Mouse (Mus musculus): ENCODE data around the gene Prr36. TPM values are rescaled to one million over a fixed set of nuclear protein-coding genes. Genes with fewer than 3 reads are reported as not detected.

Prr36 gene
- polyA plus RNA-seq, 1 experiment from 2014 or later: 0.99 TPM

DNA sequence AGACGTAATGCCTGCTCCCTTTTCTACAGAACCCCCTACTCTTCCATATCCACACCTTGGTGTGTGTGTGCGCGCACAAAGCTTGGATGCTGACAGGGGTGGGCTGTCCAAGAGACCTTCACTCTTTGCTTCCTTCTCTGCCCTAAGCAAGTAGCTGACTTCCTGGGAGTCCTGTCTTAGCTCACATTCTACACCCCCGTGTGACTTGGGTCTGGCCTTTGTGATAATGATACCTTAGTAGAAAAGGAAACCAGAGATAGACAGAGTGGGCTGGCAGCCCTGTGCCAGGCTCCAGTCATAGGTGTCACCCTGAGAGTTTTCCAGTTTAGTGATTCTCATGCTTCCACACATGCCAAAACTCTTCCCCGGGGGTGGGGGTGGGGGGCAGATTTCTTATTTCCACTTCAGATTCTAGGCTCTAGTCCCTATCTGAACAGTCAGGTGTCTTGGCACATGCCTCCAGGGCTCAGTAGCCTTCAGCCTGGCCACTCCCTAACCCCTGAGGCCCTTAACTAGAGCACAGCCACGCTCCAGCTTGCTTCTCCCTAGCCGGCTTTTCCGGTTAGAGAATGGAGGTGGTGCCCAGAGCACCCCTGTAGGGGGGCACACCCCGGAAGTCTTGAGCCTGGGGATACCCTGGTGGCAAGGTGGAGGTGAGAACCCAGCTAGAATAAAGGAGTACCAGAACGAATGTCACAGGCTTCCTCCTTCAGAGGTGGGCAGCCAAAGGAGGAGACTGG lies 13.5 kb upstream of the Prr36 start:
- DNase-seq (ENCODE audit: low spot score): peak; percentile 82
- Histone ChIP-seq H3K4me3 (ENCODE audit: low read depth, low read length) (no peak overlapping the region), H3K27ac (ENCODE audit: low read length) (peak overlapping the region; percentile 70), H3K4me2 (replicated peaks; ENCODE audit: low read depth, low read length) (0 out of 2 replicates have a peak overlapping the region, but pooled peaks have one; percentile 21), H3K9me3 (ENCODE audit: low read length) (no peaks in the 10 kb centered on the region), H3K36me3 (ENCODE audit: insufficient read depth, low read length) (no peaks in the 10 kb centered on the region), H3K4me1 (ENCODE audit: insufficient read depth, low read depth, low read length) (no peaks in the 10 kb centered on the region), H3K9ac (replicated peaks; ENCODE audit: low read depth) (no peak overlapping the region), H3K27me3 (replicated peaks; ENCODE audit: insufficient read depth, low read length) (no peaks in the 10 kb centered on the region)
- ATAC-seq: peak; percentile 87
- 43% methylated on average over 10 of the region's 10 CpGs for WGBS
- TF ChIP-seq EP300 (IDR thresholded peaks at IDR 0.05) (no peak), CTCF (IDR thresholded peaks at IDR 0.05) (no peak)

DNA sequence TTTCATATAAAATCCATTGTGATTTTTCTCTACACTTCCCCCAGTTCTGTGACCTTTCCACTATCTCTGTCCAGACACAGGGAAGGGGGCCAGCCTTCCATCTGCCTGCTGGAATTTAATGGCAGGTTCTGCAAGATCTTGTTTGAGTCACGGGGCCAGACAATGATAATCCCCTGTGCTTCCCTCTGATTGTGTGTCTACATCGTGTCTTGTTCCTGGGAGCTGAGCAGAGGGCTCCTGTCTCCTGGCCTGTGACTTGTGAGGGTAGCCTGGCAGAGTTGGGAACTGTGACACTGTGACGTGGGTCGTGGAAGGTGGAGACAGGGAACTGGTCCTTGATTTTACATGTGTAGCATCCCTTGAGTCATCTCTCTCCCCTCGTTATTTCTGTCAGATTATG lies 12.5 kb upstream of the Prr36 start:
- DNase-seq (ENCODE audit: low spot score) (no peak), ATAC-seq (no peak)
- 80% methylated on average over 5 of the region's 5 CpGs for WGBS
- TF ChIP-seq CTCF (IDR thresholded peaks at IDR 0.05): no peak
- TF ChIP-seq EP300 (IDR thresholded peaks at IDR 0.05): no peak
- no peaks in the 10 kb centered on the region for H3K27me3 ChIP-seq (replicated peaks; ENCODE audit: insufficient read depth, low read length)
- no peaks in the 10 kb centered on the region for H3K36me3 ChIP-seq (ENCODE audit: insufficient read depth, low read length)
- H3K4me2 ChIP-seq (replicated peaks; ENCODE audit: low read depth, low read length): no peak overlapping the region
- no peak overlapping the region for H3K4me3 ChIP-seq (ENCODE audit: low read depth, low read length)
- no peak overlapping the region for H3K27ac ChIP-seq (ENCODE audit: low read length)
- no peaks in the 10 kb centered on the region for H3K9me3 ChIP-seq (ENCODE audit: low read length)
- no peak overlapping the region for H3K9ac ChIP-seq (replicated peaks; ENCODE audit: low read depth)
- no peaks in the 10 kb centered on the region for H3K4me1 ChIP-seq (ENCODE audit: insufficient read depth, low read depth, low read length)

DNA sequence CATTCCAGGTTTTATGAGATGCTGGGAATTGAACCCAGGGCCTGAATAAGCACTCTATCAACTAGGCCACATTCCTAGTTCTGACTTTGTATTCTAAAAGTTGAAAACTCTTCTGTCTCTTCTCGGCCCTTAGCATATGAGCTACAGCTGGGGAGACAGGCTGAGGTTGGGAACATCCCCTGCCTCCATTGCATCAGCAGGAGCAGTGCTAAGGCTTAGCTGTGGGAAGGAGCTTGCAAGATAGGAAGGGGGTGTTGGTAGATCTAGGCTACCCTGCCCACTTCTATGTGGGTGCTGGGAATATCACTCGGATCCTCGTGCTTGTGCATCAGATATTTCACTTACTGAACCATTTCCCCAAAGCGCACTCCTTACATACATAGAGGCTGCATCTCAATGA lies 10.7 kb upstream of the Prr36 start:
- Histone ChIP-seq H3K27me3 (replicated peaks; ENCODE audit: insufficient read depth, low read length) (no peaks in the 10 kb centered on the region), H3K4me3 (ENCODE audit: low read depth, low read length) (no peak overlapping the region), H3K36me3 (ENCODE audit: insufficient read depth, low read length) (no peaks in the 10 kb centered on the region), H3K9me3 (ENCODE audit: low read length) (no peaks in the 10 kb centered on the region), H3K4me1 (ENCODE audit: insufficient read depth, low read depth, low read length) (no peaks in the 10 kb centered on the region), H3K27ac (ENCODE audit: low read length) (no peak overlapping the region), H3K4me2 (replicated peaks; ENCODE audit: low read depth, low read length) (no peak overlapping the region), H3K9ac (replicated peaks; ENCODE audit: low read depth) (no peak overlapping the region)
- DNase-seq (ENCODE audit: low spot score) (no peak), ATAC-seq (no peak)
- TF ChIP-seq CTCF (IDR thresholded peaks at IDR 0.05): no peak
- TF ChIP-seq EP300 (IDR thresholded peaks at IDR 0.05): no peak
- WGBS: 95% methylated on average over 4 of the region's 4 CpGs

DNA sequence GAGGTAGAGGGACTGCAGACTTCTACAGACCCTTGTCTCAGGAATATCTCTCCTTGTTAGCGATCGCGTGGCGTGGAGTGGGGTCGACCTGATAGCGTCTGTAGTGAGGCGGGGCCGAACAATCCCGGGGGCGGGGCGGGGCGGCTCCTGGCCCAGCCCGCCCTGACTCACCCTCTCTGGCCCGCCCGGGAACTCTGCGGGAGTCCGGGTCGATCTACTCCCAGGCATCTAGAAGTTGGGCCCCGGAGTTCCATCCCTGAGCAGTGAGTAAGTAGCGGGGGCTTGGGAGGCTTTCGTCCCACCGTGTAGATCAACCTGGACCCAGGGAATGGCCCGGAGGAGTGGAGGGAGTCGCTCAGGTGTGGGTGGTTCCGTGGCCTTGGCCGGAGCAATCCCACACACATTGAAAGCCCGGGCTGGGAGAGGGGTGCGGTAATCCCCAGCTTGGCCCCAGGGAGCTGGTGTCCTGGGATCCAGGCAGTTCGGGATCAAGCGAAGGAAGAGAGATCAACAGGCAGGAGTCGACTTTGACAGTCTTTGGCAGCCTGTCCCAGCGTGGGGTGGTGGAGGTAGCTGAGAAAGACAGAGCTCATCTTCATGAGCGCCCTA lies 9.6 kb upstream of the Prr36 start, which contains the start of gene Lrrc8e:
Gene Lrrc8e (plus strand): TSS at position 89 of the 609 bp plus-strand sequence.
- Histone ChIP-seq H3K9ac (replicated peaks; ENCODE audit: low read depth) (peak within 1 kb of the TSS; percentile 46), H3K9me3 (ENCODE audit: low read length) (no peaks in the 10 kb centered on the region), H3K4me1 (ENCODE audit: insufficient read depth, low read depth, low read length) (no peaks in the 10 kb centered on the region), H3K27me3 (replicated peaks; ENCODE audit: insufficient read depth, low read length) (no peaks in the 10 kb centered on the region), H3K4me2 (replicated peaks; ENCODE audit: low read depth, low read length) (peak within 1 kb of the TSS; percentile 63), H3K27ac (ENCODE audit: low read length) (no peak within 1 kb of the TSS), H3K36me3 (ENCODE audit: insufficient read depth, low read length) (no peaks in the 10 kb centered on the region), H3K4me3 (ENCODE audit: low read depth, low read length) (peak within 1 kb of the TSS; percentile 35)
- DNase-seq (ENCODE audit: low spot score) (peak; percentile 61), ATAC-seq (peak; percentile 86)
- WGBS: 5% methylated on average over 33 of the region's 33 CpGs
- TF ChIP-seq EP300 (IDR thresholded peaks at IDR 0.05): no peak
- TF ChIP-seq CTCF (IDR thresholded peaks at IDR 0.05): no peak

DNA sequence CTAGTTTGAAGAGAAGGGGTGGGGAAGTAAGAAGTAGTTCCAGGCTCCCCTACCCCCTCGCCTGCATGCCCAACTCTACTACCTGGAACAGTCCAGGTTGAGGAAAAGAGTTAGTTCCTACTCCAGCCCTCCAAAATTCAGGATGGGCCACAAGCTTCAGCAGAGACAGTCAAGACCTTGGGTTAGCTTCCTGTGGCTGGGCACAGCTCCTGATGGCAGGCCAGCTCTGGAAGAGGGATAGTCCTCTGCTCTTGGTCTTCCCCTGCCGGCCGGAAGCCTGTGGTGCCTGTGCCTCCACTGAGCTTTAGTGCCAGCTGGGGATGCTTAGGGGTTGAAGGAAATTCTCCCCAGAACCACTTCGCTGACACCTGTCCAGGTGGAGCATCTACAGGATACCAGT lies 9.1 kb upstream of the Prr36 start:
- Histone ChIP-seq H3K4me2 (replicated peaks; ENCODE audit: low read depth, low read length) (peak overlapping the region; percentile 63), H3K9ac (replicated peaks; ENCODE audit: low read depth) (peak overlapping the region; percentile 46; the same call in 1 of the 2 replicates), H3K27ac (ENCODE audit: low read length) (no peak overlapping the region), H3K27me3 (replicated peaks; ENCODE audit: insufficient read depth, low read length) (no peaks in the 10 kb centered on the region), H3K4me1 (ENCODE audit: insufficient read depth, low read depth, low read length) (no peaks in the 10 kb centered on the region), H3K9me3 (ENCODE audit: low read length) (no peaks in the 10 kb centered on the region), H3K4me3 (ENCODE audit: low read depth, low read length) (peak overlapping the region; percentile 35), H3K36me3 (ENCODE audit: insufficient read depth, low read length) (no peaks in the 10 kb centered on the region)
- TF ChIP-seq EP300 (IDR thresholded peaks at IDR 0.05) (no peak), CTCF (IDR thresholded peaks at IDR 0.05) (peak; percentile 38)
- 18% methylated on average over 4 of the region's 4 CpGs for WGBS
- ATAC-seq (peak; percentile 41), DNase-seq (ENCODE audit: low spot score) (no peak)

DNA sequence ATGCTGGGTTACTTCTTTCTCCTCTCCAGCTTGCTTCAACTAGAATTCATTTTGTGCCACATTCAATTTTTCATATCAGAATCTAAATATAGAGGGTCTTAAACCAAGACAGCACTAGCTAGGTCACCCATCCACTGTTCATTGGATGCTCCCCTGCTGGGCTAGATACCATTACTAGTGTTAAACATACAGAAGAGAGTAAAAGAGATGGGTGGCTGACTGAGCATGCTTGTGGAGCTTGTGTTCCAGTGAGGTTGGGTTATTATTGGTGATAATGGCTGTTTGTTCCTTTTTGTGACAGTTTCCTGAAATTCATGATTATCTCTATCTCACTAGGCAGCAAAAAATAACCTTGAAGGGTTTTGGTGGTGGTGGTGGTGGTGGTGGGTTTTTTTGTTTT lies 4.8 kb upstream of the Prr36 start:
- Histone ChIP-seq H3K9ac (replicated peaks; ENCODE audit: low read depth) (no peak overlapping the region), H3K4me3 (ENCODE audit: low read depth, low read length) (no peak overlapping the region), H3K27ac (ENCODE audit: low read length) (no peak overlapping the region), H3K9me3 (ENCODE audit: low read length) (no peaks in the 10 kb centered on the region), H3K4me2 (replicated peaks; ENCODE audit: low read depth, low read length) (no peak overlapping the region), H3K36me3 (ENCODE audit: insufficient read depth, low read length) (no peaks in the 10 kb centered on the region), H3K27me3 (replicated peaks; ENCODE audit: insufficient read depth, low read length) (0 out of 2 replicates have a peak, but pooled peaks cover under 1% of the 10 kb centered on the region), H3K4me1 (ENCODE audit: insufficient read depth, low read depth, low read length) (peaks cover under 1% of the 10 kb centered on the region; the same call in 1 of the 2 replicates)
- ATAC-seq (no peak), DNase-seq (ENCODE audit: low spot score) (no peak)
- no peak for TF ChIP-seq CTCF (IDR thresholded peaks at IDR 0.05)
- TF ChIP-seq EP300 (IDR thresholded peaks at IDR 0.05): no peak

Data from lung, postnatal 0 days (tissue).